Mouse (Mus musculus): ENCODE results near the gene Wbp2. TPM values are rescaled to one million over a fixed set of nuclear protein-coding genes. Genes with fewer than 3 reads are reported as not detected.
"Not testable (repeated sequence)": the region's sequence is repeated elsewhere in the genome, so short reads cannot be mapped to it uniquely, and the experiment has no call there.

Wbp2 gene
- polyA plus RNA-seq, 1 experiment from 2014 or later, result 47.9 TPM

- 70% methylated on average over 14 of the region's 14 CpGs for WGBS
- H3K4me3 ChIP-seq, result no peak overlapping the region
- H3K9ac ChIP-seq, result no peak overlapping the region
- H3K36me3 ChIP-seq, result no peaks in the 10 kb centered on the region
- no peaks in the 10 kb centered on the region for H3K27me3 ChIP-seq
- 0 out of 2 replicates have a peak, but pooled peaks cover 5% of the 10 kb centered on the region for H3K9me3 ChIP-seq
- peaks cover 31% of the 10 kb centered on the region for H3K4me1 ChIP-seq
- H3K4me2 ChIP-seq (replicated peaks), result no peak overlapping the region
- no peak for ATAC-seq (ENCODE audit: low FRiP score, low read depth)
- no peak overlapping the region; the same call in 1 of the 2 replicates for H3K27ac ChIP-seq
Measured at GRCm38 (mm10) chr11:116098711-116099460, 12.1 kb upstream of the Wbp2 start.

- no peak overlapping the region for H3K27ac ChIP-seq
- H3K27me3 ChIP-seq, result no peaks in the 10 kb centered on the region
- 86% methylated on average over 5 of the region's 5 CpGs for WGBS
- H3K4me2 ChIP-seq (replicated peaks), result no peak overlapping the region
- H3K9me3 ChIP-seq, result 0 out of 2 replicates have a peak, but pooled peaks cover 5% of the 10 kb centered on the region
- peaks cover 11% of the 10 kb centered on the region for H3K4me1 ChIP-seq
- H3K4me3 ChIP-seq, result no peak overlapping the region
- H3K9ac ChIP-seq, result no peak overlapping the region
- ATAC-seq (ENCODE audit: low FRiP score, low read depth), result no peak
- no peaks in the 10 kb centered on the region for H3K36me3 ChIP-seq
Measured at GRCm38 (mm10) chr11:116096213-116097108, 9.7 kb upstream of the Wbp2 start.

- ATAC-seq (ENCODE audit: low FRiP score, low read depth), result no peak
- H3K9ac ChIP-seq, result no peak overlapping the region
Measured at GRCm38 (mm10) chr11:116095573-116095972, 8.8 kb upstream of the Wbp2 start.

GRCm38 (mm10) chr11:116093771-116094565 is 7.2 kb upstream of the Wbp2 start:
- no peak for ATAC-seq (ENCODE audit: low FRiP score, low read depth)
- WGBS, result 61% methylated on average over 16 of the region's 16 CpGs

More at GRCm38 (mm10) chr11:116095573-116095972, 8.8 kb upstream of the Wbp2 start:
- H3K27me3 ChIP-seq, result no peaks in the 10 kb centered on the region
- H3K4me1 ChIP-seq, result peaks cover 6% of the 10 kb centered on the region; the same call in 1 of the 2 replicates
- no peak overlapping the region for H3K4me2 ChIP-seq (replicated peaks)
- H3K27ac ChIP-seq, result no peak overlapping the region
- no peak overlapping the region for H3K4me3 ChIP-seq
- 77% methylated on average over 3 of the region's 3 CpGs for WGBS
- H3K9me3 ChIP-seq, result 0 out of 2 replicates have a peak, but pooled peaks cover 5% of the 10 kb centered on the region
- no peaks in the 10 kb centered on the region for H3K36me3 ChIP-seq

GRCm38 (mm10) chr11:116092959-116093358 is 6.2 kb upstream of the Wbp2 start:
- H3K36me3 ChIP-seq; H3K9me3 ChIP-seq; H3K27ac ChIP-seq; H3K4me2 ChIP-seq (replicated peaks); H3K27me3 ChIP-seq; H3K4me3 ChIP-seq; ATAC-seq (ENCODE audit: low FRiP score, low read depth); H3K4me1 ChIP-seq; H3K9ac ChIP-seq: not testable (repeated sequence)
- 90% methylated on average over 6 of the region's 6 CpGs for WGBS

More at GRCm38 (mm10) chr11:116093771-116094565, 7.2 kb upstream of the Wbp2 start:
- Histone ChIP-seq H3K4me3 (no peak overlapping the region), H3K27ac (peak overlapping the region; percentile 2; the same call in 1 of the 2 replicates), H3K4me2 (replicated peaks) (no peak overlapping the region), H3K9ac (no peak overlapping the region), H3K27me3 (no peaks in the 10 kb centered on the region), H3K36me3 (no peaks in the 10 kb centered on the region), H3K4me1 (no peaks in the 10 kb centered on the region), H3K9me3 (0 out of 2 replicates have a peak, but pooled peaks cover 5% of the 10 kb centered on the region)

GRCm38 (mm10) chr11:116091591-116091990 is 4.8 kb upstream of the Wbp2 start:
- Histone ChIP-seq H3K27ac (no peak overlapping the region), H3K9ac (no peak overlapping the region), H3K4me2 (replicated peaks) (no peak overlapping the region), H3K9me3 (0 out of 2 replicates have a peak, but pooled peaks cover 1% of the 10 kb centered on the region), H3K36me3 (no peaks in the 10 kb centered on the region), H3K4me1 (peaks cover 10% of the 10 kb centered on the region), H3K4me3 (no peak overlapping the region), H3K27me3 (no peaks in the 10 kb centered on the region)
- WGBS, result 81% methylated on average over 6 of the region's 6 CpGs
- no peak for ATAC-seq (ENCODE audit: low FRiP score, low read depth)

GRCm38 (mm10) chr11:116089545-116089944 is 2.8 kb upstream of the Wbp2 start:
- Histone ChIP-seq H3K9me3 (no peaks in the 10 kb centered on the region), H3K36me3 (no peaks in the 10 kb centered on the region; the same call in 1 of the 2 replicates), H3K4me1 (peaks cover 21% of the 10 kb centered on the region), H3K27me3 (no peaks in the 10 kb centered on the region), H3K9ac (no peak overlapping the region), H3K27ac (no peak overlapping the region), H3K4me3 (no peak overlapping the region), H3K4me2 (replicated peaks) (no peak overlapping the region)
- WGBS, result 87% methylated on average over 6 of the region's 6 CpGs
- no peak for ATAC-seq (ENCODE audit: low FRiP score, low read depth)

GRCm38 (mm10) chr11:116088741-116089394 is 2.1 kb upstream of the Wbp2 start:
- Histone ChIP-seq H3K9me3 (no peaks in the 10 kb centered on the region), H3K27ac (no peak overlapping the region), H3K27me3 (no peaks in the 10 kb centered on the region), H3K4me2 (replicated peaks) (no peak overlapping the region), H3K4me1 (peaks cover 21% of the 10 kb centered on the region), H3K4me3 (no peak overlapping the region), H3K36me3 (peaks cover 4% of the 10 kb centered on the region), H3K9ac (no peak overlapping the region)
- WGBS, result 84% methylated on average over 11 of the region's 11 CpGs
- ATAC-seq (ENCODE audit: low FRiP score, low read depth), result no peak

GRCm38 (mm10) chr11:116088188-116088587 is 1.4 kb upstream of the Wbp2 start:
- WGBS, result 82% methylated on average over 8 of the region's 8 CpGs
- Histone ChIP-seq H3K27me3 (no peaks in the 10 kb centered on the region), H3K9me3 (no peaks in the 10 kb centered on the region), H3K9ac (peak overlapping the region; percentile 55; the same call in 1 of the 2 replicates), H3K4me2 (replicated peaks) (peak overlapping the region; percentile 64), H3K4me3 (peak overlapping the region; percentile 49; the same call in 1 of the 2 replicates), H3K27ac (no peak overlapping the region; the same call in 1 of the 2 replicates), H3K4me1 (peaks cover 21% of the 10 kb centered on the region), H3K36me3 (peaks cover 11% of the 10 kb centered on the region)
- ATAC-seq (ENCODE audit: low FRiP score, low read depth), result no peak

- peak overlapping the region; percentile 64 for H3K4me2 ChIP-seq (replicated peaks)
- ATAC-seq (ENCODE audit: low FRiP score, low read depth), result peak; percentile 76
- WGBS, result 2% methylated on average over 31 of the region's 31 CpGs
- H3K9ac ChIP-seq, result peak overlapping the region; percentile 55
- H3K4me3 ChIP-seq, result peak overlapping the region; percentile 49
- H3K27ac ChIP-seq, result peak overlapping the region; percentile 75
- H3K9me3 ChIP-seq, result no peaks in the 10 kb centered on the region
- H3K27me3 ChIP-seq, result no peaks in the 10 kb centered on the region
- H3K36me3 ChIP-seq, result peaks cover 17% of the 10 kb centered on the region
- H3K4me1 ChIP-seq, result peaks cover 21% of the 10 kb centered on the region
Measured at GRCm38 (mm10) chr11:116087194-116088130, 667 bp upstream of the Wbp2 start.
